Mouse (Mus musculus) layer of hippocampus, postnatal 36 days (tissue): ENCODE measurements around the gene Arf1. TPM values are rescaled to one million over a fixed set of nuclear protein-coding genes. Genes with fewer than 3 reads are reported as not detected.
A peak's percentile ranks its signal among the peaks of the same experiment; 100 is the strongest.
"Not testable (repeated sequence)": the region's sequence is repeated elsewhere in the genome, so short reads cannot be mapped to it uniquely, and the experiment has no call there.

Experiments used
- DNase-seq, 2 experiments: peaks; one replicate each; pipeline ENCODE4 v3.0.0; 2022
- total RNA-seq, 2 experiments: library from RNA; stranded (reverse); gene quantifications; 2 replicates each; pipeline ENCODE4 v1.2.3; 2021

Gene Arf1
- total RNA-seq, 2 experiments from 2014 or later, result 489 to 533 TPM

- no peak for DNase-seq
Observed at GRCm38 (mm10) chr11:59226251-59226650, 1.8 kb downstream of the Arf1 start.

GRCm38 (mm10) chr11:59225167-59225566 lies 2.9 kb downstream of the Arf1 start:
- DNase-seq, result no peak

GRCm38 (mm10) chr11:59224470-59224869 lies 3.6 kb downstream of the Arf1 start:
- no peak for DNase-seq

- DNase-seq, result no peak
Observed at GRCm38 (mm10) chr11:59224025-59224424, 4.0 kb downstream of the Arf1 start.

- no peak for DNase-seq
Observed at GRCm38 (mm10) chr11:59222306-59222705, 5.8 kb downstream of the Arf1 start.

- no peak for DNase-seq
Observed at GRCm38 (mm10) chr11:59221604-59222003, 6.5 kb downstream of the Arf1 start.

GRCm38 (mm10) chr11:59219064-59219463 lies 9.0 kb downstream of the Arf1 start:
- no peak for DNase-seq

- no peak for DNase-seq
Observed at GRCm38 (mm10) chr11:59218389-59218998, 9.6 kb downstream of the Arf1 start.

- peak; percentile 44 to 46 for DNase-seq
Observed at GRCm38 (mm10) chr11:59216955-59217354, 11.1 kb downstream of the Arf1 start.

GRCm38 (mm10) chr11:59212892-59213494 lies 15.1 kb downstream of the Arf1 start:
- no peak for DNase-seq

- DNase-seq, result not testable (repeated sequence)
Observed at GRCm38 (mm10) chr11:59212320-59212719, 15.8 kb downstream of the Arf1 start.

- DNase-seq, result not testable (repeated sequence)
Observed at GRCm38 (mm10) chr11:59211561-59211960, 16.5 kb downstream of the Arf1 start.

- DNase-seq, result no peak
Observed at GRCm38 (mm10) chr11:59210020-59210419, 18.1 kb downstream of the Arf1 start.

- no peak for DNase-seq
Observed at GRCm38 (mm10) chr11:59209580-59209979, 18.5 kb downstream of the Arf1 start.

GRCm38 (mm10) chr11:59209003-59209441 lies 19.0 kb downstream of the Arf1 start:
- peak; percentile 50 to 54 for DNase-seq

GRCm38 (mm10) chr11:59208153-59208831 lies 19.8 kb downstream of the Arf1 start, which contains the start of gene 2310033P09Rik:
Gene 2310033P09Rik, plus strand, starts transcription at chr11:59208321.
- DNase-seq, result peak; percentile 95 to 96

- DNase-seq, result peak; percentile 89 to 91
Observed at GRCm38 (mm10) chr11:59202081-59202995, 25.7 kb downstream of the Arf1 start, which contains the start of gene Mrpl55. Gene Mrpl55, plus strand, starts transcription at chr11:59202486.

GRCm38 (mm10) chr11:59201216-59202002 lies 26.7 kb downstream of the Arf1 start:
- DNase-seq, result no peak

GRCm38 (mm10) chr11:59196230-59196629 lies 31.8 kb downstream of the Arf1 start:
- no peak for DNase-seq

GRCm38 (mm10) chr11:59192059-59192386 lies 36.0 kb downstream of the Arf1 start, which contains the start of gene Guk1:
Gene Guk1, minus strand, starts transcription at chr11:59192212.
- DNase-seq, result no peak

- peak; percentile 89 to 90 for DNase-seq
Observed at GRCm38 (mm10) chr11:59191231-59192058, 36.6 kb downstream of the Arf1 start.
